In genomic region chr4:127365834-127366233, GRCm38 (mm10) we compare ENCODE assay signal across 20 mouse cellular contexts. TPM values are rescaled to one million over a fixed set of nuclear protein-coding genes. Genes with fewer than 3 reads are reported as not detected.
DNase-seq lines count a peak whose midpoint lies in the region; ATAC-seq and TF ChIP-seq lines count a peak whose summit lies in the region.
"Had no signal": no experiment of that assay in that cellular context is flagged by ENCODE, and none has a peak within 500 bp of the region (broad histone marks: within the 10 kb centered on the region; RNA-seq: fewer than 3 reads in every experiment).

No protein-coding gene starts in this region.

- intact Hi-C loops in left cerebral cortex, adult 2 months (cut with DNase I) = loop anchor here (5.0 kb wide), 2 partner anchors 71 to 1176 kb away; no protein-coding TSS in a partner anchor

- DNase-seq in heart, adult 11 months = no peak
- DNase-seq in ES-E14 (ENCODE audit: low read depth, low spot score) = no peak
- DNase-seq in limb, embryonic 11.5 days (ENCODE audit: low spot score) = no peak
- DNase-seq in left cerebral cortex, adult 2 months (ENCODE audit: extremely low spot score in 1 of 2, low spot score in 2 of 2) = no peak
- no peak for DNase-seq in stomach, postnatal 0 days (ENCODE audit: low spot score)
- no peak for DNase-seq in retina, embryonic 14.5 days (ENCODE audit: low spot score)
- DNase-seq: cerebellum, adult 11-12 months had no signal

- no peak overlapping the region for H3K4me3 ChIP-seq in heart, embryonic 13.5 days
- no peak overlapping the region for H3K4me3 ChIP-seq in ES-E14 (ENCODE audit: insufficient read depth in 1 of 2, low read depth in 1 of 2, low read length in 2 of 2, poor library complexity in 1 of 2, severe bottlenecking in 1 of 2)
- H3K4me3 ChIP-seq in limb, embryonic 11.5 days (ENCODE audit: low read depth, low read length) = no peak overlapping the region
- no peak overlapping the region for H3K4me3 ChIP-seq in neural tube, embryonic 12.5 days
- H3K4me3 ChIP-seq in left cerebral cortex, adult 2 months = no peak overlapping the region
- H3K4me3 ChIP-seq in stomach, postnatal 0 days (ENCODE audit: low read depth, low read length) = no peak overlapping the region
- H3K4me3 ChIP-seq: heart, embryonic 15.5 days; kidney, embryonic 15.5 days; liver, embryonic 12.5 days; lung, embryonic 15.5 days had no signal

- 4% methylated on average over 4 of the region's 4 CpGs for WGBS in heart, embryonic 13.5 days
- 6% methylated on average over 4 of the region's 4 CpGs for WGBS in limb, embryonic 11.5 days
- 21% methylated on average over 4 of the region's 4 CpGs for WGBS in neural tube, embryonic 12.5 days
- 12% methylated on average over 4 of the region's 4 CpGs for WGBS in stomach, postnatal 0 days

- ATAC-seq in heart, embryonic 13.5 days (ENCODE audit: extremely low read depth, insufficient number of reproducible peaks, low FRiP score, low TSS enrichment) = no peak
- ATAC-seq in limb, embryonic 11.5 days (ENCODE audit: insufficient number of reproducible peaks, low FRiP score, low TSS enrichment, low read depth) = 0 out of 2 replicates have a peak, but pooled peaks have one; percentile 28
- ATAC-seq in neural tube, embryonic 12.5 days (ENCODE audit: low FRiP score, low read depth) = no peak
- no peak; the same call in 1 of the 2 replicates for ATAC-seq in stomach, postnatal 0 days (ENCODE audit: low FRiP score, low TSS enrichment)
- ATAC-seq: forebrain, embryonic 14.5 days; inflammation-experienced regulatory T-cells, adult 6 months; liver, embryonic 12.5 days had no signal

- H3K9ac ChIP-seq in heart, embryonic 13.5 days = no peak overlapping the region
- peak overlapping the region; percentile 62 for H3K9ac ChIP-seq in ES-E14 (ENCODE audit: insufficient read depth, low read depth, low read length, poor library complexity, severe bottlenecking)
- H3K9ac ChIP-seq in limb, embryonic 11.5 days (ENCODE audit: low read length) = 0 out of 2 replicates have a peak overlapping the region, but pooled peaks have one; percentile 27
- H3K9ac ChIP-seq in neural tube, embryonic 12.5 days = no peak overlapping the region
- no peak overlapping the region for H3K9ac ChIP-seq in stomach, postnatal 0 days (ENCODE audit: low read length)
- H3K9ac ChIP-seq: heart, embryonic 15.5 days; kidney, embryonic 15.5 days; liver, embryonic 12.5 days; lung, embryonic 15.5 days had no signal

- peaks cover under 1% of the 10 kb centered on the region; the same call in 1 of the 2 replicates for H3K27me3 ChIP-seq in heart, embryonic 13.5 days (replicated peaks)
- no peaks in the 10 kb centered on the region for H3K27me3 ChIP-seq in limb, embryonic 11.5 days (ENCODE audit: control insufficient read depth, insufficient read depth, low read length)
- H3K27me3 ChIP-seq in neural tube, embryonic 12.5 days (replicated peaks) = no peaks in the 10 kb centered on the region
- no peaks in the 10 kb centered on the region for H3K27me3 ChIP-seq in stomach, postnatal 0 days (ENCODE audit: control insufficient read depth, insufficient read depth, low read length)
- H3K27me3 ChIP-seq: liver, embryonic 12.5 days; lung, embryonic 15.5 days had no signal

- TF ChIP-seq CTCF in left cerebral cortex, adult 2 months (IDR thresholded peaks at IDR 0.05) = no peak
- no peak for TF ChIP-seq CTCF in stomach, postnatal 0 days (IDR thresholded peaks at IDR 0.05; ENCODE audit: low read depth)

- in situ Hi-C loops in ES-E14 (cut with MboI; ENCODE audit: low sequenced_read_pairs in 2 of 2, unreplicated experiment in 2 of 2) = no loop called here

- H3K4me2 ChIP-seq in heart, embryonic 13.5 days = no peak overlapping the region
- no peak overlapping the region for H3K4me2 ChIP-seq in limb, embryonic 11.5 days (ENCODE audit: low read depth, severe bottlenecking)
- no peak overlapping the region for H3K4me2 ChIP-seq in neural tube, embryonic 12.5 days (replicated peaks)
- H3K4me2 ChIP-seq in stomach, postnatal 0 days (replicated peaks; ENCODE audit: low read depth) = no peak overlapping the region
- H3K4me2 ChIP-seq: heart, embryonic 15.5 days; kidney, embryonic 15.5 days; liver, embryonic 12.5 days; lung, embryonic 15.5 days had no signal

- H3K36me3 ChIP-seq in heart, embryonic 13.5 days = no peaks in the 10 kb centered on the region
- H3K36me3 ChIP-seq in ES-E14 (ENCODE audit: control insufficient read depth, insufficient read depth, low read length, poor library complexity, severe bottlenecking) = no peaks in the 10 kb centered on the region
- no peaks in the 10 kb centered on the region for H3K36me3 ChIP-seq in limb, embryonic 11.5 days (ENCODE audit: control insufficient read depth, insufficient read depth, low read length)
- no peaks in the 10 kb centered on the region for H3K36me3 ChIP-seq in neural tube, embryonic 12.5 days
- no peaks in the 10 kb centered on the region for H3K36me3 ChIP-seq in stomach, postnatal 0 days (ENCODE audit: control insufficient read depth, insufficient read depth, low read length)
- H3K36me3 ChIP-seq: heart, embryonic 15.5 days; kidney, embryonic 15.5 days; liver, embryonic 12.5 days; lung, embryonic 15.5 days had no signal

- H3K4me1 ChIP-seq in heart, embryonic 13.5 days = peaks cover 22% of the 10 kb centered on the region
- H3K4me1 ChIP-seq in ES-E14 (ENCODE audit: control insufficient read depth in 2 of 2, insufficient read depth in 2 of 2, low read length in 2 of 2, poor library complexity in 1 of 2) = peaks cover 7 to 34% of the 10 kb centered on the region in 2 experiments
- H3K4me1 ChIP-seq in limb, embryonic 11.5 days (ENCODE audit: control insufficient read depth, insufficient read depth, low read length) = peaks cover 4% of the 10 kb centered on the region
- peaks cover 14% of the 10 kb centered on the region for H3K4me1 ChIP-seq in neural tube, embryonic 12.5 days
- no peaks in the 10 kb centered on the region for H3K4me1 ChIP-seq in stomach, postnatal 0 days (replicated peaks; ENCODE audit: control insufficient read depth, insufficient read depth)
- H3K4me1 ChIP-seq: liver, embryonic 12.5 days; lung, embryonic 15.5 days had no signal

- no peak for TF ChIP-seq EP300 in stomach, postnatal 0 days (optimal IDR thresholded peaks at IDR 0.05)

- H3K27ac ChIP-seq in heart, embryonic 13.5 days (replicated peaks) = 0 out of 2 replicates have a peak overlapping the region, but pooled peaks have one; percentile 26
- H3K27ac ChIP-seq in ES-E14 (ENCODE audit: insufficient read depth, low read depth, low read length, poor library complexity, severe bottlenecking) = peak overlapping the region; percentile 81; the same call in 1 of the 2 replicates
- no peak overlapping the region for H3K27ac ChIP-seq in limb, embryonic 11.5 days (replicated peaks; ENCODE audit: low read depth, low read length)
- H3K27ac ChIP-seq in neural tube, embryonic 12.5 days = peak overlapping the region; percentile 4; the same call in 1 of the 2 replicates
- no peak overlapping the region for H3K27ac ChIP-seq in left cerebral cortex, adult 2 months
- H3K27ac ChIP-seq in stomach, postnatal 0 days (replicated peaks) = no peak overlapping the region
- H3K27ac ChIP-seq: heart, embryonic 15.5 days; kidney, embryonic 15.5 days; liver, embryonic 12.5 days; lung, embryonic 15.5 days had no signal

- H3K9me3 ChIP-seq in heart, embryonic 13.5 days = no peaks in the 10 kb centered on the region
- no peaks in the 10 kb centered on the region for H3K9me3 ChIP-seq in ES-E14 (ENCODE audit: control insufficient read depth, insufficient read depth, low read depth, low read length)
- no peaks in the 10 kb centered on the region for H3K9me3 ChIP-seq in limb, embryonic 11.5 days (ENCODE audit: control insufficient read depth, low read length)
- H3K9me3 ChIP-seq in neural tube, embryonic 12.5 days = no peaks in the 10 kb centered on the region
- H3K9me3 ChIP-seq in stomach, postnatal 0 days (ENCODE audit: control insufficient read depth, low read length) = no peaks in the 10 kb centered on the region
- H3K9me3 ChIP-seq: heart, embryonic 15.5 days; kidney, embryonic 15.5 days; liver, embryonic 12.5 days; lung, embryonic 15.5 days had no signal

TF ChIP-seq in ES-E14, 5 proteins besides CTCF, POLR2A, EP300 and RAD21:
- TF ChIP-seq ZNF384 (IDR thresholded peaks at IDR 0.05; ENCODE audit: low read depth, low read length) (no peak), CHD2 (IDR thresholded peaks at IDR 0.05; ENCODE audit: low read depth, low read length) (no peak)

RNA-seq across cellular contexts. Expression of gene Gjb5, which starts 7.9 kb away (rescaled TPM):
- polyA plus RNA-seq in heart, embryonic 13.5 days (2015; fragmentation: Nextera tagmentation; extraction: Ambion mirVana) = 0.22 and 0.37 TPM in 2 replicates
- 27.1 and 60.6 TPM in 2 replicates for total RNA-seq in ES-E14 (2012; rRNA removed)
- 0.82 and 0.88 TPM in 2 replicates for polyA plus RNA-seq in limb, embryonic 11.5 days (2014; fragmentation: Nextera tagmentation; extraction: Ambion mirVana)
- polyA plus RNA-seq in neural tube, embryonic 12.5 days (2016; fragmentation: Nextera tagmentation; extraction: Ambion mirVana) = 0.41 and 0.43 TPM in 2 replicates
- total RNA-seq in left cerebral cortex, adult 2 months (2021) = under 1 TPM in 1 of 2 experiments, not detected in 1; 0.20 TPM
- 3.3 and 3.8 TPM in 2 replicates for polyA plus RNA-seq in stomach, postnatal 0 days (2015; fragmentation: Nextera tagmentation; extraction: Ambion mirVana)
- total RNA-seq: common myeloid progenitor, adult 5-6 weeks; left cerebral cortex, postnatal 10 days had no signal
- polyA plus RNA-seq: inflammation-experienced regulatory T-cells, adult 6 months had no signal

RNA-seq across cellular contexts. Expression of gene Gjb4, which starts 12.0 kb away (rescaled TPM):
- 0.23 TPM in 1 of 2 replicates, not detected in the other for polyA plus RNA-seq in heart, embryonic 13.5 days (2015; fragmentation: Nextera tagmentation; extraction: Ambion mirVana)
- total RNA-seq in ES-E14 (2012; rRNA removed) = 1.6 and 4.5 TPM in 2 replicates
- 0.13 TPM in 1 of 2 replicates, not detected in the other for polyA plus RNA-seq in limb, embryonic 11.5 days (2014; fragmentation: Nextera tagmentation; extraction: Ambion mirVana)
- polyA plus RNA-seq in neural tube, embryonic 12.5 days (2016; fragmentation: Nextera tagmentation; extraction: Ambion mirVana) = not detected in 2 replicates
- total RNA-seq in left cerebral cortex, adult 2 months (2021) = not detected
- 1.7 and 2.0 TPM in 2 replicates for polyA plus RNA-seq in stomach, postnatal 0 days (2015; fragmentation: Nextera tagmentation; extraction: Ambion mirVana)
- total RNA-seq: common myeloid progenitor, adult 5-6 weeks; gastrocnemius, postnatal 4 days; left cerebral cortex, postnatal 10 days had no signal
- polyA plus RNA-seq: forebrain, embryonic 14.5 days; heart, embryonic 15.5 days; inflammation-experienced regulatory T-cells, adult 6 months; liver, embryonic 12.5 days; stomach, embryonic 14.5 days; thymus, postnatal 0 days had no signal

RNA-seq across cellular contexts. Expression of gene Gjb3, which starts 35.2 kb away (rescaled TPM):
- polyA plus RNA-seq in heart, embryonic 13.5 days (2015; fragmentation: Nextera tagmentation; extraction: Ambion mirVana) = not detected in 2 replicates
- total RNA-seq in ES-E14 (2012; rRNA removed) = 80.5 and 158 TPM in 2 replicates
- 5.3 and 6.2 TPM in 2 replicates for polyA plus RNA-seq in limb, embryonic 11.5 days (2014; fragmentation: Nextera tagmentation; extraction: Ambion mirVana)
- polyA plus RNA-seq in neural tube, embryonic 12.5 days (2016; fragmentation: Nextera tagmentation; extraction: Ambion mirVana) = 0.77 and 0.85 TPM in 2 replicates
- total RNA-seq in left cerebral cortex, adult 2 months (2021) = under 1 TPM in 1 of 2 experiments, not detected in 1; 0.21 TPM
- 15.1 and 15.5 TPM in 2 replicates for polyA plus RNA-seq in stomach, postnatal 0 days (2015; fragmentation: Nextera tagmentation; extraction: Ambion mirVana)
- total RNA-seq: gastrocnemius, postnatal 4 days had no signal
- polyA plus RNA-seq: forebrain, embryonic 14.5 days; liver, embryonic 12.5 days had no signal

RNA-seq across cellular contexts. Expression of gene Gja4, which starts 52.0 kb away (rescaled TPM):
- polyA plus RNA-seq in heart, embryonic 13.5 days (2015; fragmentation: Nextera tagmentation; extraction: Ambion mirVana) = 29.5 and 32.9 TPM in 2 replicates
- total RNA-seq in ES-E14 (2012; rRNA removed) = 2.0 and 3.0 TPM in 2 replicates
- polyA plus RNA-seq in limb, embryonic 11.5 days (2014; fragmentation: Nextera tagmentation; extraction: Ambion mirVana) = 11.8 and 11.9 TPM in 2 replicates
- polyA plus RNA-seq in neural tube, embryonic 12.5 days (2016; fragmentation: Nextera tagmentation; extraction: Ambion mirVana) = 17.1 and 19.4 TPM in 2 replicates
- total RNA-seq in left cerebral cortex, adult 2 months (2021) = 1 to 10 TPM; 4.1 to 4.5 TPM
- polyA plus RNA-seq in stomach, postnatal 0 days (2015; fragmentation: Nextera tagmentation; extraction: Ambion mirVana) = 7.3 and 8.0 TPM in 2 replicates
- total RNA-seq: common myeloid progenitor, adult 5-6 weeks had no signal

Comparison
In these comparisons a context has a peak if more than half of its experiments do, and no peak if none do; other contexts are left out.
1. H3K27ac ChIP-seq: peak in heart, embryonic 13.5 days (single experiment), ES-E14 (single experiment) and neural tube, embryonic 12.5 days (single experiment); none in limb, embryonic 11.5 days (single experiment), left cerebral cortex, adult 2 months (single experiment) and stomach, postnatal 0 days (single experiment).
2. H3K9ac ChIP-seq: peak in ES-E14 (single experiment) and limb, embryonic 11.5 days (single experiment); none in heart, embryonic 13.5 days (single experiment), neural tube, embryonic 12.5 days (single experiment) and stomach, postnatal 0 days (single experiment).